Mouse (Mus musculus) bone marrow macrophage, adult 2 months (primary cell): ENCODE measurements around the gene Aaas.

Experiments
- CTCF ChIP-seq: IDR thresholded peaks from 2 replicates; pipeline ENCODE4 v1.5.1; 2012; ENCODE audit warnings: low read depth, mild to moderate bottlenecking, low read length, moderate library complexity
- POLR2A ChIP-seq: IDR thresholded peaks from 2 replicates; pipeline ENCODE4 v1.6.1; 2012; ENCODE audit warnings: mild to moderate bottlenecking, low read depth, low read length, borderline replicate concordance

DNA sequence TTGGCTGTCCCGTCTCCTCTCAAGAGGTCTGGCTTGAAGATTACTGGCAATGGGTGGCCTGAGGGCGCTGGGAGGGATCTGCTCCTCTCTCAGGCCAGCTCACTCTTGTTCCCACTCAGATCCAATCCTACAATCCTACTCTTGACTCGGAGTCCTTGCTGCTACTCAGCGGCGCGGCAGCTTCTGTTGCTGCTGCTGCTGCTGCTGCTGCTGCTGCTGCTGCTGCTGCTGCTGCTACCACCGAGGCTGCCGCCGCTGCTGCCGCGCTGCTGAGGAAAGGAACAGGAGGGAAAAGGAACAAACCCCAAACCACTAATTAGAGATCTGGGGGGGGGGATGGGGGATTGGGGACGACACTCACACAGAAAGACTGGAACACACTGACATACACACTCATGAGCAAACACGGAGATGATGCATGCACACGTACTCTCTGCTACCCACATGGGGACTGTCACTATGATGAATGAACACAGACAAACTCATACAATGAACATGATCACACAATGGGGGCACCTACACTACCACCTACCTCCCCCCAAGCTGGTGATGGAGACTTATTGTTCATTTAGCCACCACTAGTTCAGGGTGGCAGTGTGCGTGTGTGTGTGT, 16.3 kb upstream of the Aaas start, which contains the start of gene Sp7:
- TF ChIP-seq CTCF (no peak), POLR2A (no peak)
